Mouse (Mus musculus) gastrocnemius, adult 18-20 months (tissue): ENCODE data around the gene Cd86. TPM values are rescaled to one million over a fixed set of nuclear protein-coding genes. Genes with fewer than 3 reads are reported as not detected.

Experiments used
- DNase-seq: peaks from one replicate; pipeline ENCODE4 v3.0.0; 2021; ENCODE audit warnings: low spot score
- total RNA-seq, 2 experiments: library from RNA; stranded (reverse); gene quantifications; 2 replicates each; pipeline ENCODE4 v1.2.3; 2021

The Cd86 gene
- total RNA-seq, 2 experiments from 2014 or later, result 0.14 to 0.28 TPM

- DNase-seq, result no peak
Measured at GRCm38 (mm10) chr16:36655910-36656309, 10.0 kb downstream of the Cd86 start.

GRCm38 (mm10) chr16:36655199-36655598 lies 10.7 kb downstream of the Cd86 start:
- DNase-seq, result no peak

GRCm38 (mm10) chr16:36651174-36651766 lies 14.6 kb downstream of the Cd86 start:
- no peak for DNase-seq

GRCm38 (mm10) chr16:36650511-36650910 lies 15.4 kb downstream of the Cd86 start:
- no peak for DNase-seq

- no peak for DNase-seq
Measured at GRCm38 (mm10) chr16:36649304-36649703, 16.6 kb downstream of the Cd86 start.

GRCm38 (mm10) chr16:36645124-36645523 lies 20.8 kb downstream of the Cd86 start:
- no peak for DNase-seq

GRCm38 (mm10) chr16:36642696-36643046 lies 23.2 kb downstream of the Cd86 start:
- DNase-seq, result no peak

GRCm38 (mm10) chr16:36641830-36642695 lies 23.8 kb downstream of the Cd86 start:
- no peak for DNase-seq

GRCm38 (mm10) chr16:36640993-36641392 lies 24.9 kb downstream of the Cd86 start:
- no peak for DNase-seq

GRCm38 (mm10) chr16:36639812-36640504 lies 25.9 kb downstream of the Cd86 start:
- no peak for DNase-seq

- DNase-seq, result no peak
Measured at GRCm38 (mm10) chr16:36636800-36637199, 29.1 kb downstream of the Cd86 start.

- DNase-seq, result no peak
Measured at GRCm38 (mm10) chr16:36634971-36635710, 30.7 kb downstream of the Cd86 start.

- DNase-seq, result no peak
Measured at GRCm38 (mm10) chr16:36634421-36634820, 31.5 kb downstream of the Cd86 start.

GRCm38 (mm10) chr16:36632229-36632628 lies 33.7 kb downstream of the Cd86 start:
- no peak for DNase-seq

- no peak for DNase-seq
Measured at GRCm38 (mm10) chr16:36631607-36632006, 34.3 kb downstream of the Cd86 start.

GRCm38 (mm10) chr16:36627740-36628139 lies 38.1 kb downstream of the Cd86 start:
- DNase-seq, result no peak

- DNase-seq, result no peak
Measured at GRCm38 (mm10) chr16:36626567-36627197, 39.2 kb downstream of the Cd86 start.

GRCm38 (mm10) chr16:36625909-36626308 lies 40.0 kb downstream of the Cd86 start:
- DNase-seq, result no peak

- peak; percentile 5 for DNase-seq
Measured at GRCm38 (mm10) chr16:36622320-36622719, 43.6 kb downstream of the Cd86 start.

- no peak for DNase-seq
Measured at GRCm38 (mm10) chr16:36621108-36621507, 44.8 kb downstream of the Cd86 start.

- DNase-seq, result no peak
Measured at GRCm38 (mm10) chr16:36613701-36614100, 52.2 kb downstream of the Cd86 start.
